Mouse (Mus musculus) testis, adult 2 months (tissue): ENCODE measurements at regions not wholly inside any gene's neighbourhood (a gene's known extent, or its start where the extent isn't known, plus 50 kb on each side); places are given as distances from the start of the nearest gene placed in this dataset.

Source experiments
- CTCF ChIP-seq: fragments of 200-500 bp; IDR thresholded peaks from 2 replicates; pipeline ENCODE4 v1.5.1; 2012; ENCODE audit warnings: low read depth, mild to moderate bottlenecking, inconsistent platforms, low read length, moderate library complexity; ENCODE audit not compliant: control insufficient read depth, insufficient read depth, insufficient replicate concordance
- POLR2A ChIP-seq: fragments of 200-500 bp; IDR thresholded peaks from 2 replicates; pipeline ENCODE4 v1.6.1; 2012; ENCODE audit warnings: low read depth, mild to moderate bottlenecking, inconsistent platforms, low read length, moderate library complexity; ENCODE audit not compliant: control insufficient read depth

GRCm38 (mm10) chr17:83998972-83999545 lies 151.3 kb upstream of the Haao start:
- TF ChIP-seq CTCF (no peak), POLR2A (no peak)
